ENCODE assay signal across 14 mouse cellular contexts in genomic region chr9:98313587-98313986, GRCm38 (mm10). TPM values are rescaled to one million over a fixed set of nuclear protein-coding genes. Genes with fewer than 3 reads are reported as not detected.
DNase-seq lines count a peak whose midpoint lies in the region; ATAC-seq and TF ChIP-seq lines count a peak whose summit lies in the region.
"Had no signal": no experiment of that assay in that cellular context is flagged by ENCODE, and none has a peak within 500 bp of the region (broad histone marks: within the 10 kb centered on the region; RNA-seq: fewer than 3 reads in every experiment).

No protein-coding gene starts in this region.

- no peaks in the 10 kb centered on the region for H3K27me3 ChIP-seq in lung, embryonic 14.5 days (ENCODE audit: insufficient read depth, low read length)
- H3K27me3 ChIP-seq in hindbrain, embryonic 12.5 days = peaks cover 3% of the 10 kb centered on the region; the same call in 1 of the 2 replicates
- H3K27me3 ChIP-seq: embryonic facial prominence, embryonic 13.5 days; limb, embryonic 15.5 days had no signal

- peak; percentile 52; the same call in 1 of the 2 replicates for ATAC-seq in lung, embryonic 14.5 days (ENCODE audit: insufficient read depth)
- ATAC-seq in megakaryocyte-erythroid progenitor cell, adult 5-6 weeks (replicated peaks; ENCODE audit: low FRiP score, low TSS enrichment, poor library complexity, severe bottlenecking) = peak; percentile 93
- no peak for ATAC-seq in hindbrain, embryonic 12.5 days (ENCODE audit: low FRiP score)
- ATAC-seq in granulocyte monocyte progenitor cell, adult 5-6 weeks (replicated peaks; ENCODE audit: poor library complexity, severe bottlenecking) = no peak

- H3K9me3 ChIP-seq in lung, embryonic 14.5 days (ENCODE audit: low read depth, low read length) = no peaks in the 10 kb centered on the region
- H3K9me3 ChIP-seq in hindbrain, embryonic 12.5 days (replicated peaks) = no peaks in the 10 kb centered on the region
- H3K9me3 ChIP-seq: embryonic facial prominence, embryonic 13.5 days; limb, embryonic 15.5 days had no signal

- TF ChIP-seq CTCF in lung, embryonic 14.5 days (IDR thresholded peaks at IDR 0.05; ENCODE audit: low read depth) = no peak

- H3K4me1 ChIP-seq in lung, embryonic 14.5 days (ENCODE audit: insufficient read depth) = no peaks in the 10 kb centered on the region
- H3K4me1 ChIP-seq in hindbrain, embryonic 12.5 days = peaks cover 7% of the 10 kb centered on the region; the same call in 1 of the 2 replicates
- H3K4me1 ChIP-seq: embryonic facial prominence, embryonic 13.5 days; limb, embryonic 15.5 days had no signal

- no peak overlapping the region for H3K4me2 ChIP-seq in lung, embryonic 14.5 days
- no peak overlapping the region for H3K4me2 ChIP-seq in hindbrain, embryonic 12.5 days (replicated peaks)
- H3K4me2 ChIP-seq: embryonic facial prominence, embryonic 13.5 days; limb, embryonic 15.5 days had no signal

- no peak overlapping the region for H3K4me3 ChIP-seq in lung, embryonic 14.5 days (ENCODE audit: low read depth, low read length)
- no peak overlapping the region for H3K4me3 ChIP-seq in hindbrain, embryonic 12.5 days
- H3K4me3 ChIP-seq: embryonic facial prominence, embryonic 13.5 days; limb, embryonic 15.5 days had no signal

- no peaks in the 10 kb centered on the region for H3K36me3 ChIP-seq in lung, embryonic 14.5 days (ENCODE audit: insufficient read depth)
- H3K36me3 ChIP-seq in hindbrain, embryonic 12.5 days = no peaks in the 10 kb centered on the region
- H3K36me3 ChIP-seq: embryonic facial prominence, embryonic 13.5 days; limb, embryonic 15.5 days had no signal

- 66% methylated on average over 6 of the region's 6 CpGs for WGBS in lung, embryonic 14.5 days
- 88% methylated on average over 6 of the region's 6 CpGs for WGBS in hindbrain, embryonic 12.5 days

- H3K9ac ChIP-seq in lung, embryonic 14.5 days = no peak overlapping the region
- no peak overlapping the region for H3K9ac ChIP-seq in hindbrain, embryonic 12.5 days
- H3K9ac ChIP-seq: embryonic facial prominence, embryonic 13.5 days; limb, embryonic 15.5 days had no signal

- no peak for DNase-seq in lung, embryonic 14.5 days
- no peak for DNase-seq in lung, postnatal 14 days
- DNase-seq in liver = peak; percentile 79
- DNase-seq in lung, postnatal 4 days = no peak
- DNase-seq: cerebellum, postnatal 14 days; heart, postnatal 36 days; kidney, postnatal 36 days; right cerebral cortex, postnatal 4 days; thymus, adult 2 months had no signal

- H3K27ac ChIP-seq in lung, embryonic 14.5 days (ENCODE audit: low read depth) = no peak overlapping the region
- no peak overlapping the region for H3K27ac ChIP-seq in hindbrain, embryonic 12.5 days
- H3K27ac ChIP-seq: embryonic facial prominence, embryonic 13.5 days; limb, embryonic 15.5 days had no signal

RNA-seq across cellular contexts. Expression of gene Nmnat3, which starts 26.4 kb away (rescaled TPM):
- polyA plus RNA-seq in lung, embryonic 14.5 days (2014; fragmentation: Nextera tagmentation; extraction: Ambion mirVana) = 5.2 and 5.3 TPM in 2 replicates
- 36.1 and 45.5 TPM in 2 replicates for total RNA-seq in megakaryocyte-erythroid progenitor cell, adult 5-6 weeks (2014; fragmentation: Nextera tagmentation)
- total RNA-seq in megakaryocyte-erythroid progenitor cell, adult 5-6 weeks (2017) = 34.0 and 35.5 TPM in 2 replicates
- polyA plus RNA-seq in hindbrain, embryonic 12.5 days (2016; fragmentation: Nextera tagmentation; extraction: Ambion mirVana) = 2.3 and 2.7 TPM in 2 replicates
- 18.2 and 23.5 TPM in 2 replicates for total RNA-seq in granulocyte monocyte progenitor cell, adult 5-6 weeks (2014; fragmentation: Nextera tagmentation)
- 18.3 and 25.1 TPM in 2 replicates for total RNA-seq in granulocyte monocyte progenitor cell, adult 5-6 weeks (2017)

Comparison
In these comparisons a context has a peak if more than half of its experiments do, and no peak if none do; other contexts are left out.
1. ATAC-seq: peak in lung, embryonic 14.5 days (single experiment) and megakaryocyte-erythroid progenitor cell, adult 5-6 weeks (single experiment); none in hindbrain, embryonic 12.5 days (single experiment) and granulocyte monocyte progenitor cell, adult 5-6 weeks (single experiment).